Mouse (Mus musculus): ENCODE data around the gene Mdm2.

- TF ChIP-seq GATA1 (IDR thresholded peaks at IDR 0.05; ENCODE audit: low read length) (no peak), TAL1 (IDR thresholded peaks at IDR 0.05; ENCODE audit: low read length) (no peak)
Observed at GRCm38 (mm10) chr10:117746297-117746883, 35.8 kb upstream of the Mdm2 start, which contains the start of gene Slc35e3.

Measured in erythroblast, embryonic 14.5 days (primary cell).